Mouse (Mus musculus) left cerebral cortex, postnatal 36 days (tissue): ENCODE measurements around the gene Vgll4. TPM values are rescaled to one million over a fixed set of nuclear protein-coding genes. Genes with fewer than 3 reads are reported as not detected.

Source experiments
- DNase-seq, 2 experiments: peaks; one replicate each; pipeline ENCODE4 v3.0.0; 2021 to 2022; ENCODE audit warnings: low spot score in 2 of 2, mixed read lengths in 1 of 2
- intact Hi-C: fragments of 180-260 bp; cut with DNase I; formaldehyde crosslinking; loops from one replicate; pipeline ENCODE4 v1.15.1; 2025
- total RNA-seq, 2 experiments: library from RNA; stranded (reverse); gene quantifications; 2 replicates each; pipeline ENCODE4 v1.2.3; 2021

The Vgll4 gene
- total RNA-seq, 2 experiments from 2014 or later: 58.5 to 68.8 TPM

GRCm38 (mm10) chr6:114982671-114983070 is 12.9 kb upstream of the Vgll4 start:
- DNase-seq: no peak
- intact Hi-C loops: no loop called here

GRCm38 (mm10) chr6:114979715-114980114 is 9.9 kb upstream of the Vgll4 start:
- no peak for DNase-seq
- intact Hi-C loops: no loop called here

GRCm38 (mm10) chr6:114976915-114977419 is 7.2 kb upstream of the Vgll4 start:
- intact Hi-C loops: no loop called here
- DNase-seq: peak; percentile 77 to 82

GRCm38 (mm10) chr6:114974331-114974730 is 4.5 kb upstream of the Vgll4 start:
- intact Hi-C loops: no loop called here
- no peak for DNase-seq

- intact Hi-C loops: no loop called here
- DNase-seq: no peak
Observed at GRCm38 (mm10) chr6:114972988-114973387, 3.2 kb upstream of the Vgll4 start.

- intact Hi-C loops: no loop called here
- no peak for DNase-seq
Observed at GRCm38 (mm10) chr6:114970895-114971294, 1.1 kb upstream of the Vgll4 start.

- intact Hi-C loops: no loop called here
- DNase-seq: no peak
Observed at GRCm38 (mm10) chr6:114970386-114970785, 592 bp upstream of the Vgll4 start.

- intact Hi-C loops: loop anchor here (2.0 to 5.0 kb wide), 2 partner anchors 38 to 39 kb away; no protein-coding TSS in a partner anchor
- DNase-seq: peak; percentile 88 to 92
Observed at GRCm38 (mm10) chr6:114968361-114969212, 1.2 kb downstream of the Vgll4 start.

GRCm38 (mm10) chr6:114967623-114968022 is 2.2 kb downstream of the Vgll4 start:
- DNase-seq: no peak
- intact Hi-C loops: loop anchor here (2.0 to 5.0 kb wide), 2 partner anchors 37 to 40 kb away; no protein-coding TSS in a partner anchor

GRCm38 (mm10) chr6:114966396-114967154 is 3.2 kb downstream of the Vgll4 start:
- intact Hi-C loops: loop anchor here (5.0 kb wide), 1 partner anchor 41 kb away; no protein-coding TSS in a partner anchor
- no peak for DNase-seq

- DNase-seq: no peak
- intact Hi-C loops: loop anchor here (5.0 kb wide), 1 partner anchor 41 kb away; no protein-coding TSS in a partner anchor
Observed at GRCm38 (mm10) chr6:114965802-114966201, 4.0 kb downstream of the Vgll4 start.

GRCm38 (mm10) chr6:114965396-114965795 is 4.4 kb downstream of the Vgll4 start:
- no peak for DNase-seq
- intact Hi-C loops: loop anchor here (5.0 kb wide), 1 partner anchor 42 kb away; no protein-coding TSS in a partner anchor

- no peak for DNase-seq
- intact Hi-C loops: no loop called here
Observed at GRCm38 (mm10) chr6:114964235-114964634, 5.6 kb downstream of the Vgll4 start.

GRCm38 (mm10) chr6:114963636-114964035 is 6.2 kb downstream of the Vgll4 start:
- no peak for DNase-seq
- intact Hi-C loops: no loop called here

- no peak for DNase-seq
- intact Hi-C loops: no loop called here
Observed at GRCm38 (mm10) chr6:114961276-114962068, 8.3 kb downstream of the Vgll4 start.

GRCm38 (mm10) chr6:114959012-114959398 is 10.8 kb downstream of the Vgll4 start:
- DNase-seq: no peak
- intact Hi-C loops: no loop called here

GRCm38 (mm10) chr6:114958249-114959011 is 11.4 kb downstream of the Vgll4 start:
- intact Hi-C loops: no loop called here
- DNase-seq: no peak

- intact Hi-C loops: no loop called here
Observed at GRCm38 (mm10) chr6:114957756-114958155, 12.0 kb downstream of the Vgll4 start.

GRCm38 (mm10) chr6:114954496-114954895 is 15.3 kb downstream of the Vgll4 start:
- no peak for DNase-seq
- intact Hi-C loops: no loop called here

More at GRCm38 (mm10) chr6:114957756-114958155, 12.0 kb downstream of the Vgll4 start:
- DNase-seq: no peak
